Mouse (Mus musculus) lung, embryonic 15.5 days (tissue): ENCODE data around the gene Vmn1r228. TPM values are rescaled to one million over a fixed set of nuclear protein-coding genes. Genes with fewer than 3 reads are reported as not detected.

ENCODE experiments used
- ATAC-seq: fragments of 200-750 bp; cut with Nextera tagmentation; 2 replicates; pipeline ENCODE4 v1.8.0; 2017; ENCODE audit warnings: moderate number of reproducible peaks, borderline replicate concordance; ENCODE audit not compliant: low FRiP score, low TSS enrichment; ENCODE audit errors: extremely low read depth
- H3K27ac ChIP-seq: fragments of 300-500 bp; sonication (generic); 2 replicates; pipeline ENCODE4 v1.5.1; 2015; ENCODE audit warnings: moderate library complexity, mild to moderate bottlenecking, inconsistent platforms
- H3K27me3 ChIP-seq: fragments of 300-500 bp; sonication (generic); 2 replicates; pipeline ENCODE4 v1.6.1; 2015; ENCODE audit warnings: inconsistent platforms
- H3K36me3 ChIP-seq: fragments of 300-500 bp; sonication (generic); 2 replicates; pipeline ENCODE4 v1.6.1; 2015; ENCODE audit warnings: inconsistent platforms
- H3K4me1 ChIP-seq: fragments of 300-500 bp; sonication (generic); 2 replicates; pipeline ENCODE4 v1.6.1; 2015; ENCODE audit warnings: inconsistent platforms
- H3K4me2 ChIP-seq: fragments of 300-500 bp; sonication (generic); 2 replicates; pipeline ENCODE4 v1.6.1; 2015; ENCODE audit warnings: inconsistent platforms, mild to moderate bottlenecking, moderate library complexity
- H3K4me3 ChIP-seq: fragments of 300-500 bp; sonication (generic); 2 replicates; pipeline ENCODE4 v1.5.1; 2015; ENCODE audit warnings: mild to moderate bottlenecking, inconsistent platforms
- H3K9ac ChIP-seq: fragments of 300-500 bp; sonication (generic); 2 replicates; pipeline ENCODE4 v1.6.1; 2015; ENCODE audit warnings: inconsistent platforms
- H3K9me3 ChIP-seq: fragments of 300-500 bp; sonication (generic); 2 replicates; pipeline ENCODE4 v1.6.1; 2016; ENCODE audit warnings: inconsistent platforms
- WGBS: fragments of 180-500 bp; shearing (Covaris S2); methylation state at CpG from one replicate; pipeline ENCODE4 v1.1.7; 2015; 5-methylcytosine and 5-hydroxymethylcytosine counted together
- polyA plus RNA-seq: library from polyadenylated mRNA; unstranded; fragments of >200 nt; fragmentation: Nextera tagmentation; extraction: Ambion mirVana; gene quantifications from 2 replicates; pipeline ENCODE4 v1.2.1, GENCODE M21; 2015

The Vmn1r228 gene
- polyA plus RNA-seq, result not detected in 2 replicates

GRCm38 (mm10) chr17:20786057-20786456, at the start of gene Vmn1r228:
Gene Vmn1r228, minus strand, starts transcription at chr17:20786157.
- H3K9me3 ChIP-seq, result no peaks in the 10 kb centered on the region
- H3K27me3 ChIP-seq, result no peaks in the 10 kb centered on the region
- ATAC-seq, result no peak
- no peaks in the 10 kb centered on the region for H3K4me1 ChIP-seq
- no peaks in the 10 kb centered on the region for H3K36me3 ChIP-seq
- H3K4me2 ChIP-seq, result no peak within 1 kb of the TSS
- no peak within 1 kb of the TSS for H3K4me3 ChIP-seq
- no peak within 1 kb of the TSS for H3K27ac ChIP-seq
- H3K9ac ChIP-seq, result no peak within 1 kb of the TSS

DNA sequence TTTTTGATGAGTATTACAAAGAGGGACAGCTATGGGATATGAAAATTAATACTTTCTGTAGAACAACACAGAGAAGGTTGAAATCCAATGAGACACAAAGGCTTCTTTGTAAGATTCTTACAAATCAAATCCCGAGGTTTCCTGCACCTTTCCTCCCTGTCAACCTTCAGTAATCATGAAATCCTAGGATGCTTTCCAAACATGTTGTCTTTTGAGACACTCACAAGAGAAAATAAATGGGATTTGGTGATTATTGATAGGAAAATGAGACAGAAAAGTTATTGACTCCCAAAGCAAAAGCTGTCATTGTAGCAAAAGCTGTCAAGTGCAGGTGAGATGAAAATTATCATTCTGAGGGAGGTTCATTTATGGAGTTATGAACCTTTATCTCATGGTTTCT, 25.3 kb upstream of the Vmn1r228 start, which contains the start of gene Vmn1r229:
Gene Vmn1r229 (plus strand): TSS at position 301 of the 400 bp plus-strand sequence.
- Histone ChIP-seq H3K27me3 (no peaks in the 10 kb centered on the region), H3K4me2 (no peak within 1 kb of the TSS), H3K9me3 (no peaks in the 10 kb centered on the region), H3K27ac (no peak within 1 kb of the TSS), H3K4me3 (no peak within 1 kb of the TSS), H3K36me3 (no peaks in the 10 kb centered on the region), H3K4me1 (no peaks in the 10 kb centered on the region), H3K9ac (no peak within 1 kb of the TSS)
- 57% methylated on average over 1 of the region's 1 CpGs for WGBS
- ATAC-seq, result no peak

- Histone ChIP-seq H3K4me1 (no peaks in the 10 kb centered on the region), H3K9ac (no peak within 1 kb of the TSS), H3K4me2 (no peak within 1 kb of the TSS), H3K36me3 (no peaks in the 10 kb centered on the region), H3K4me3 (no peak within 1 kb of the TSS), H3K27me3 (no peaks in the 10 kb centered on the region), H3K27ac (no peak within 1 kb of the TSS), H3K9me3 (no peaks in the 10 kb centered on the region)
- 38% methylated on average over 1 of the region's 1 CpGs for WGBS
- no peak for ATAC-seq
Measured at GRCm38 (mm10) chr17:20729543-20729942, 56.4 kb downstream of the Vmn1r228 start, which contains the start of gene Vmn1r227. Gene Vmn1r227, plus strand, starts transcription at chr17:20729843.

Other genes starting within 250 kb of the Vmn1r228 start
- gene Vmn2r109, start 221.4 kb downstream of the Vmn1r228 start, polyA plus RNA-seq, result not detected in 2 replicates
- 0.02 and 0.03 TPM in 2 replicates for gene Vmn2r110, start 189.7 kb downstream of the Vmn1r228 start, polyA plus RNA-seq
- not detected in 2 replicates for gene Fpr-rs3, start 161.3 kb downstream of the Vmn1r228 start, polyA plus RNA-seq
- gene Vmn1r226, start 103.3 kb downstream of the Vmn1r228 start, polyA plus RNA-seq, result not detected in 2 replicates
- gene Vmn1r227, start 56.3 kb downstream of the Vmn1r228 start, polyA plus RNA-seq, result not detected in 2 replicates
- gene Vmn1r229, start 25.4 kb upstream of the Vmn1r228 start, polyA plus RNA-seq, result not detected in 2 replicates
- not detected in 2 replicates for gene Vmn1r230, start 54.3 kb upstream of the Vmn1r228 start, polyA plus RNA-seq
- gene Vmn1r231, start 118.9 kb upstream of the Vmn1r228 start, polyA plus RNA-seq, result not detected in 2 replicates
- gene Vmn1r232, start 133.6 kb upstream of the Vmn1r228 start, polyA plus RNA-seq, result not detected in 2 replicates
- gene Ppp2r1a, start 159.2 kb upstream of the Vmn1r228 start, polyA plus RNA-seq, result 378 and 380 TPM in 2 replicates
- not detected in 2 replicates for gene Vmn1r233, start 210.3 kb upstream of the Vmn1r228 start, polyA plus RNA-seq
- 12.8 and 14.6 TPM in 2 replicates for gene Zfp160, start 222.7 kb upstream of the Vmn1r228 start, polyA plus RNA-seq